Mouse (Mus musculus): ENCODE measurements at regions not wholly inside any gene's neighbourhood (a gene's known extent, or its start where the extent isn't known, plus 50 kb on each side); places are given as distances from the start of the nearest gene placed in this dataset.

DNA sequence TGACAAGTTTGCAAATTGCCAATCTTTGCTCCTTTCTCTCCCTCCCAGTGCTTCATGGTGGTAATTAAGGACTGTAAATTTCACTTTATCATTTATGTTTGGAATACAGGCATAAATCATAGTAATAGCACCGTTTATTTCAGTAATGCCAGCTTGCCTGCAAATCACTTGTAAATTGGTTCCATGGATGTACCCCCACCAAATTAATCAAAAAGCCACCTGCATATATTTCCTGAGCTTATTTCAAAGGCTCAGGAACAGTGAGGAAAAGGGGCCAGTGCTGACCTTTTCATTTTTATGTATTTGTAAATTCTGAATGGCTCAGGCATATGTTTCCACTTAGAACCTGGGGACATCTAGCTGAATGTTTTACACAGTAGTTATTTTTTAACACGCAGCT is 115.0 kb downstream of the D3Ertd751e start:
- H3K27ac ChIP-seq (replicated peaks), result no peak overlapping the region
- H3K9ac ChIP-seq, result no peak overlapping the region
- no peak overlapping the region for H3K4me2 ChIP-seq
- H3K36me3 ChIP-seq, result no peaks in the 10 kb centered on the region
- no peak overlapping the region for H3K4me3 ChIP-seq
- ATAC-seq (ENCODE audit: extremely low read depth, insufficient number of reproducible peaks, low FRiP score, low TSS enrichment), result no peak
- no peaks in the 10 kb centered on the region for H3K27me3 ChIP-seq (replicated peaks)
- H3K4me1 ChIP-seq, result no peaks in the 10 kb centered on the region
- H3K9me3 ChIP-seq, result no peaks in the 10 kb centered on the region; the same call in 1 of the 2 replicates
- 64% methylated on average over 2 of the region's 2 CpGs for WGBS

DNA sequence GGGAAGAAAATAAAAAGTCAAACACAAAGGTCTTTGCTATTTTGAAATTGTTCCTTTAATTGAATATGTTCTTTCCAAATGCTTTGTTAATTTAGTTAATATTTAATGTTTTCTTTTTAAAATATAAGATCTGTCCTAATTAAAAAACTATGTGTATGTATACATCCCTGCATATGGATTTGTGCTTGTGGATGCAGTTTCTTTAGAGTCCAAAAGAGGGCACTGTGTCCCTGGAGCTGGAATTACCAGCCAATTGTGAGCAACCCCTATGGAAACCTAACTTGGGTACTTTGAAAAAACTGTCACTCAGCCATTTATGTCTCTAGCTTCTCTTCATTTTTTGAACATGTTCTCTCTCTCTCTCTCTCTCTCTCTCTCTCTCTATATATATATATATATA is 120.3 kb downstream of the D3Ertd751e start:
- Histone ChIP-seq H3K36me3 (no peaks in the 10 kb centered on the region), H3K9ac (no peak overlapping the region), H3K27me3 (replicated peaks) (no peaks in the 10 kb centered on the region), H3K4me3 (no peak overlapping the region), H3K9me3 (no peaks in the 10 kb centered on the region; the same call in 1 of the 2 replicates), H3K4me2 (no peak overlapping the region), H3K4me1 (no peaks in the 10 kb centered on the region), H3K27ac (replicated peaks) (no peak overlapping the region)
- no peak for ATAC-seq (ENCODE audit: extremely low read depth, insufficient number of reproducible peaks, low FRiP score, low TSS enrichment)

DNA sequence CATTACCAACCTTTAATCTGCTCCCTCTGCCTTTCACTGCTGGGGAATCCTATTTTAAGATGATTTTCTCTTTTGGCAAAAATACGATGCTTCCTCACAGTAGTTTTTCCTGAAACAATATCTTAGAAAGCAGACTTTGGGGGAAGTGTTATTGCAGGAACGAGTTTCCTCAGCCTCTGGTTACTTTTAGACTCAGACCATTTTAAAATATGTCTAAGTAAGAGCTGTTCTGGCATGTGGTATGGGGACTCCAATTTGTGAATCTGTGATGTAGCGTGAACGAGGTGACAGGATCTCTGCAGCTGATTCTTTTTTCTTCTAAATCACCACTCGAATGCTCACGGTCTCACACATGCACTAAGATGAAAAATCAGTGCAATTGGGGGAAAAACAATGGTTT is 166.5 kb downstream of the D3Ertd751e start:
- Histone ChIP-seq H3K9me3 (no peaks in the 10 kb centered on the region), H3K4me2 (no peak overlapping the region), H3K4me1 (no peaks in the 10 kb centered on the region), H3K9ac (no peak overlapping the region), H3K36me3 (no peaks in the 10 kb centered on the region), H3K27ac (replicated peaks) (no peak overlapping the region), H3K27me3 (replicated peaks) (no peaks in the 10 kb centered on the region), H3K4me3 (no peak overlapping the region)
- 74% methylated on average over 6 of the region's 6 CpGs for WGBS
- ATAC-seq (ENCODE audit: extremely low read depth, insufficient number of reproducible peaks, low FRiP score, low TSS enrichment), result no peak

- H3K4me1 ChIP-seq, result no peaks in the 10 kb centered on the region
- no peaks in the 10 kb centered on the region for H3K9me3 ChIP-seq
- no peak overlapping the region for H3K4me3 ChIP-seq
- H3K4me2 ChIP-seq, result no peak overlapping the region
- H3K36me3 ChIP-seq, result no peaks in the 10 kb centered on the region
- H3K9ac ChIP-seq, result no peak overlapping the region
- H3K27me3 ChIP-seq (replicated peaks), result no peaks in the 10 kb centered on the region
- 65% methylated on average over 2 of the region's 2 CpGs for WGBS
- H3K27ac ChIP-seq (replicated peaks), result no peak overlapping the region
- no peak for ATAC-seq (ENCODE audit: extremely low read depth, insufficient number of reproducible peaks, low FRiP score, low TSS enrichment)
Measured at GRCm38 (mm10) chr3:41913190-41913589, 170.8 kb downstream of the D3Ertd751e start.

DNA sequence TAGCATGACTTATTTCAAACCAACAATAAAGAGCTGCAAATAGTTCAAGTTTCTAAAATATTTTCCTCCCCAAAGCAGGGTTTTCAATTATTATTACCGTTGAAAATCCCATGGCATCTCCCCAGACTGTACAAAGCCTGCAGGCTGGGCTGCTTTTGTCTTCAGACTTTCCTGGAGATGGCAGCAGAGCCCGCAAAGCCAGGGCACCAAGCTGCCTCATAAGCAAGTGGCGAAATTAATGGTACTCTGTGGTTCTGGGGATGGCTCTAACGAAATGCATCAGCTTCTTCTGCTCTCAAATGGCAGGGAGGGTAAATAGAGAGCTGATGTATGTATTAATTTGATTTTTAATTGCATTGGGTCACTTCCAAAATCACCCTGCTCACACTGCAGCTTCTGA is 197.4 kb downstream of the D3Ertd751e start:
- Histone ChIP-seq H3K27ac (replicated peaks) (no peak overlapping the region), H3K9me3 (no peaks in the 10 kb centered on the region), H3K4me1 (peaks cover 9% of the 10 kb centered on the region; the same call in 1 of the 2 replicates), H3K4me3 (no peak overlapping the region), H3K4me2 (no peak overlapping the region), H3K9ac (no peak overlapping the region), H3K36me3 (no peaks in the 10 kb centered on the region), H3K27me3 (replicated peaks) (no peaks in the 10 kb centered on the region)
- 55% methylated on average over 4 of the region's 4 CpGs for WGBS
- ATAC-seq (ENCODE audit: extremely low read depth, insufficient number of reproducible peaks, low FRiP score, low TSS enrichment), result no peak

GRCm38 (mm10) chr3:41942964-41943363 is 200.6 kb downstream of the D3Ertd751e start:
- H3K9me3 ChIP-seq, result no peaks in the 10 kb centered on the region
- peaks cover 9% of the 10 kb centered on the region; the same call in 1 of the 2 replicates for H3K4me1 ChIP-seq
- ATAC-seq (ENCODE audit: extremely low read depth, insufficient number of reproducible peaks, low FRiP score, low TSS enrichment), result no peak
- H3K36me3 ChIP-seq, result no peaks in the 10 kb centered on the region
- WGBS, result 27% methylated on average over 6 of the region's 6 CpGs
- H3K4me2 ChIP-seq, result no peak overlapping the region
- no peak overlapping the region for H3K9ac ChIP-seq
- no peak overlapping the region for H3K27ac ChIP-seq (replicated peaks)
- peaks cover 9% of the 10 kb centered on the region; the same call in 1 of the 2 replicates for H3K27me3 ChIP-seq (replicated peaks)
- H3K4me3 ChIP-seq, result no peak overlapping the region

DNA sequence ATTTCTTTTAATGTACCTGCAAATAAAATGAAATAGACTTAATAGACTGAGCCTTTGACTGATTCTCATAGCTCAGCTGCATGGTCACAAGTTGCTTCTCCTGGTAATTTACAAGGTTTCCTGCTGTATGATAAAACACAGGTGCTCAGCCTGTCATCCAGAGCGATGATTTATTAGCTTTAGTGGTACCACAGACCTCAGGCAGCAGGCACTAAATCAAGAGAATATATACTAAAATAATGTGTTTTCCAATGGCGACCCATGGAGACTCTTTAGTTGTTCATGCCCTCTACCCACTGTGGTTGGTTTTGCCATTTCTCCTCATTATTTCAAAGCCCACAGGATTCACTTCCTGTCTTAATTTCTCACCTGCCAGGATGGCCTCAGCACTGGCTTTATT is 207.0 kb downstream of the D3Ertd751e start:
- no peak overlapping the region for H3K4me3 ChIP-seq
- H3K27ac ChIP-seq (replicated peaks), result no peak overlapping the region
- WGBS, result 68% methylated on average over 2 of the region's 2 CpGs
- no peaks in the 10 kb centered on the region for H3K9me3 ChIP-seq
- H3K36me3 ChIP-seq, result no peaks in the 10 kb centered on the region
- peaks cover 10% of the 10 kb centered on the region; the same call in 1 of the 2 replicates for H3K27me3 ChIP-seq (replicated peaks)
- no peak for ATAC-seq (ENCODE audit: extremely low read depth, insufficient number of reproducible peaks, low FRiP score, low TSS enrichment)
- H3K9ac ChIP-seq, result no peak overlapping the region
- no peaks in the 10 kb centered on the region for H3K4me1 ChIP-seq
- no peak overlapping the region for H3K4me2 ChIP-seq

DNA sequence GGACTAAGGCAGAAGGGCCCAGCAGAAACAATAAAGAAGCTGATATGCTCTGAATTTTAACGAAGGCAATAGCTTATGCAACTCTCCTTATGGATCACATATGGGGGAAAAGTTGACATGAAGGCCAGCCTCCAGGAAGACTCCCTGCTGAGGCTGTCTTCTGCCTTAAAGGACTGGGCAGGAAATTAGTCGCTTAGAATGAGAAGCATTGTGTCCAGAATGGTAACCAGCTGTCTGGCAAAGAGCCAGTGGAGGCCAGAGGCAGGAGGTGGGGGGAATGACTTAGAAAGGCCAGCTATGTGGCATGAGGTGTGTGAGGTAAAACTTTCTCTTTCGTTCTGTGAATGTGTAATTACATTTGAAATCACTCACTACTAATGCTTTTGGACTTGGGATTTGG is 215.0 kb downstream of the D3Ertd751e start:
- no peaks in the 10 kb centered on the region for H3K4me1 ChIP-seq
- H3K9me3 ChIP-seq, result no peaks in the 10 kb centered on the region
- H3K27ac ChIP-seq (replicated peaks), result no peak overlapping the region
- H3K4me3 ChIP-seq, result no peak overlapping the region
- no peaks in the 10 kb centered on the region for H3K27me3 ChIP-seq (replicated peaks)
- no peak overlapping the region for H3K9ac ChIP-seq
- no peaks in the 10 kb centered on the region for H3K36me3 ChIP-seq
- WGBS, result 42% methylated on average over 3 of the region's 3 CpGs
- H3K4me2 ChIP-seq, result no peak overlapping the region
- no peak for ATAC-seq (ENCODE audit: extremely low read depth, insufficient number of reproducible peaks, low FRiP score, low TSS enrichment)

GRCm38 (mm10) chr3:41960209-41960608 is 217.8 kb downstream of the D3Ertd751e start:
- H3K9ac ChIP-seq, result no peak overlapping the region
- H3K4me2 ChIP-seq, result no peak overlapping the region
- no peak for ATAC-seq (ENCODE audit: extremely low read depth, insufficient number of reproducible peaks, low FRiP score, low TSS enrichment)
- no peaks in the 10 kb centered on the region for H3K36me3 ChIP-seq
- H3K4me3 ChIP-seq, result no peak overlapping the region
- H3K4me1 ChIP-seq, result no peaks in the 10 kb centered on the region
- WGBS, result 64% methylated on average over 2 of the region's 2 CpGs
- no peak overlapping the region for H3K27ac ChIP-seq (replicated peaks)
- H3K9me3 ChIP-seq, result no peaks in the 10 kb centered on the region
- no peaks in the 10 kb centered on the region for H3K27me3 ChIP-seq (replicated peaks)

GRCm38 (mm10) chr3:41962923-41963322 is 220.5 kb downstream of the D3Ertd751e start:
- no peak overlapping the region for H3K4me3 ChIP-seq
- ATAC-seq (ENCODE audit: extremely low read depth, insufficient number of reproducible peaks, low FRiP score, low TSS enrichment), result no peak
- no peaks in the 10 kb centered on the region for H3K9me3 ChIP-seq
- no peaks in the 10 kb centered on the region for H3K27me3 ChIP-seq (replicated peaks)
- H3K36me3 ChIP-seq, result no peaks in the 10 kb centered on the region
- no peak overlapping the region for H3K9ac ChIP-seq
- no peaks in the 10 kb centered on the region for H3K4me1 ChIP-seq
- H3K4me2 ChIP-seq, result no peak overlapping the region
- H3K27ac ChIP-seq (replicated peaks), result no peak overlapping the region
- WGBS, result 80% methylated on average over 7 of the region's 7 CpGs

DNA sequence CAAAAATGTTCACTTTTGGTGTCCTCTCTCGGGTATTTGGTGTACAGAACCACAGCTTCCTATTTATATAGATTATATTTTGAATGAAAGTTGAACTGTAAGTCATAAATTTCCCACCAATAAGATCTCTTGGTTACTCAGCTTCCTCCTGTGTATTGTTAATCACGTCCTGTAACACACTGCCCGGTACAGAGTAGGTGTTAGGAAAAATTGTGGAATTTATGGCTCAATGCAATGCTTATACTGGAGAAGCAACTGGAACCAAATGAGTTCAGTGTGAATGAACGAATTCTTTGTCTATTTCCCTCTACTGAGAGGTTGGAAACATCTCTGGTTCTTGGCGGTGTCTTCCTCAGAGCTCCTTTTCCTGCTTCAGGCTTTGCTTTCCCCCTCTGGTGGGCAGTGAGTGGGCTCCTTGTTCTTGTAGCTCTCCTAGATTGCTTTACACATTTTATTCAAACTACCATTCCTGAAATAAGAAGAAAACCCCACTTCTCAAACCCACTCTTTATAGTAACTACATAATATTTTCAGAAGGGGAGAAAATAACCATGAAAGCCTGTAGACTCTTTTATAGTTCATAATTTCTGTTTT is 264.4 kb downstream of the D3Ertd751e start:
- Histone ChIP-seq H3K27me3 (replicated peaks) (no peaks in the 10 kb centered on the region), H3K9me3 (no peaks in the 10 kb centered on the region), H3K4me2 (no peak overlapping the region), H3K27ac (replicated peaks) (no peak overlapping the region), H3K36me3 (no peaks in the 10 kb centered on the region), H3K9ac (no peak overlapping the region), H3K4me3 (no peak overlapping the region), H3K4me1 (no peaks in the 10 kb centered on the region)
- ATAC-seq (ENCODE audit: extremely low read depth, insufficient number of reproducible peaks, low FRiP score, low TSS enrichment), result no peak
- WGBS, result 71% methylated on average over 5 of the region's 5 CpGs

DNA sequence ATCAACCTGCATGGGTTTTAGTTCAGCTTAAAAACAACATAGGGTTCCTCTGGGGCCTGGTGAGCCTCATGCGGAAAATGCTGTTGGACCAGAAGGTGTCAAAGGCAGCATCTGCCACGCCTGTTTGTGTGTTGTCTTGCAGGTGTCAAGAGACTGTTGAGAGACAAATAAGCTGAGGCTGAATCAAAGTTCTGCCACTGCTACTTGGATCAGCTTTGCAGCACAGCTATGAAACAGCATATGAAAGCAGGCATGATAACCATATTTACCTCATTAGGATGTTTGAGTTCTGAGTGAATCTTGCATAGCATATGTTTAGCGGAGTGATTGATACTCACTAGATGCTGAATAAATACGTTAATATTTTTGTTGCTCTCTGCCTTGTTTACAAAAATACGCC is 280.8 kb downstream of the D3Ertd751e start:
- Histone ChIP-seq H3K4me1 (0 out of 2 replicates have a peak, but pooled peaks cover 4% of the 10 kb centered on the region), H3K9ac (no peak overlapping the region), H3K27ac (replicated peaks) (no peak overlapping the region), H3K9me3 (no peaks in the 10 kb centered on the region), H3K4me2 (no peak overlapping the region), H3K36me3 (no peaks in the 10 kb centered on the region), H3K4me3 (no peak overlapping the region), H3K27me3 (replicated peaks) (no peaks in the 10 kb centered on the region)
- 72% methylated on average over 5 of the region's 5 CpGs for WGBS
- ATAC-seq (ENCODE audit: extremely low read depth, insufficient number of reproducible peaks, low FRiP score, low TSS enrichment), result no peak
